In genomic region chr5:8422157-8422931, GRCm38 (mm10) we compare ENCODE assay signal across 8 mouse cellular contexts. TPM values are rescaled to one million over a fixed set of nuclear protein-coding genes. Genes with fewer than 3 reads are reported as not detected.
DNase-seq lines count a peak whose midpoint lies in the region; ATAC-seq and TF ChIP-seq lines count a peak whose summit lies in the region.

TSS of gene Dbf4 (minus strand) at chr5:8422716.
TSS of gene Slc25a40 (plus strand) at chr5:8422850.

- TF ChIP-seq CTCF in intestine, postnatal 0 days (IDR thresholded peaks at IDR 0.05; ENCODE audit: low read depth) = no peak

- peak within 1 kb of the TSS; percentile 95 for H3K27ac ChIP-seq in embryonic facial prominence, embryonic 10.5 days (replicated peaks)
- peak within 1 kb of the TSS; percentile 85 for H3K27ac ChIP-seq in intestine, postnatal 0 days (ENCODE audit: low read depth, low read length)
- peak within 1 kb of the TSS; percentile 45 for H3K27ac ChIP-seq in midbrain, embryonic 11.5 days (ENCODE audit: low read depth, low read length)

- H3K4me1 ChIP-seq in embryonic facial prominence, embryonic 10.5 days = peaks cover 16% of the 10 kb centered on the region
- peaks cover 9% of the 10 kb centered on the region; the same call in 1 of the 2 replicates for H3K4me1 ChIP-seq in intestine, postnatal 0 days (replicated peaks; ENCODE audit: control insufficient read depth, insufficient read depth, low read length)
- no peaks in the 10 kb centered on the region; the same call in 1 of the 2 replicates for H3K4me1 ChIP-seq in midbrain, embryonic 11.5 days (ENCODE audit: control insufficient read depth, insufficient read depth, low read length)

- ATAC-seq in granulocyte monocyte progenitor cell, adult 5-6 weeks (replicated peaks; ENCODE audit: poor library complexity, severe bottlenecking) = peak; percentile 94
- ATAC-seq in intestine, postnatal 0 days = peak; percentile 99
- ATAC-seq in midbrain, embryonic 11.5 days (ENCODE audit: low FRiP score) = peak; percentile 97

- H3K4me3 ChIP-seq in embryonic facial prominence, embryonic 10.5 days = peak within 1 kb of the TSS; percentile 77
- H3K4me3 ChIP-seq in intestine, postnatal 0 days (ENCODE audit: low read depth, low read length) = peak within 1 kb of the TSS; percentile 83
- peak within 1 kb of the TSS; percentile 77 for H3K4me3 ChIP-seq in midbrain, embryonic 11.5 days (ENCODE audit: low read depth, low read length)

- intact Hi-C loops in left cerebral cortex, postnatal 4 days (cut with DNase I) = loop anchor here (10.0 kb wide), 1 partner anchor 258 kb away; no protein-coding TSS in a partner anchor

- no peaks in the 10 kb centered on the region for H3K9me3 ChIP-seq in embryonic facial prominence, embryonic 10.5 days
- no peaks in the 10 kb centered on the region for H3K9me3 ChIP-seq in intestine, postnatal 0 days (ENCODE audit: control insufficient read depth)
- no peaks in the 10 kb centered on the region for H3K9me3 ChIP-seq in midbrain, embryonic 11.5 days (ENCODE audit: control insufficient read depth, low read length)

- WGBS in embryonic facial prominence, embryonic 10.5 days = under 1% methylated on average over 93 of the region's 93 CpGs
- under 1% methylated on average over 93 of the region's 93 CpGs for WGBS in intestine, postnatal 0 days
- under 1% methylated on average over 79 of the region's 93 CpGs for WGBS in midbrain, embryonic 11.5 days

- H3K9ac ChIP-seq in intestine, postnatal 0 days (ENCODE audit: low read depth, low read length) = peak within 1 kb of the TSS; percentile 89
- H3K9ac ChIP-seq in midbrain, embryonic 11.5 days (ENCODE audit: low read length) = peak within 1 kb of the TSS; percentile 96

- no peaks in the 10 kb centered on the region for H3K27me3 ChIP-seq in embryonic facial prominence, embryonic 10.5 days (replicated peaks; ENCODE audit: low read depth, poor library complexity, severe bottlenecking)
- H3K27me3 ChIP-seq in intestine, postnatal 0 days (replicated peaks; ENCODE audit: control insufficient read depth, insufficient read depth, low read length) = no peaks in the 10 kb centered on the region
- H3K27me3 ChIP-seq in midbrain, embryonic 11.5 days (ENCODE audit: control insufficient read depth, insufficient read depth, low read length) = no peaks in the 10 kb centered on the region

- H3K4me2 ChIP-seq in intestine, postnatal 0 days (replicated peaks; ENCODE audit: low read depth) = peak within 1 kb of the TSS; percentile 96
- H3K4me2 ChIP-seq in midbrain, embryonic 11.5 days = peak within 1 kb of the TSS; percentile 62

- peaks cover 38% of the 10 kb centered on the region for H3K36me3 ChIP-seq in embryonic facial prominence, embryonic 10.5 days (replicated peaks)
- H3K36me3 ChIP-seq in intestine, postnatal 0 days (ENCODE audit: control insufficient read depth, insufficient read depth) = peaks cover 5% of the 10 kb centered on the region; the same call in 1 of the 2 replicates
- peaks cover 2% of the 10 kb centered on the region; the same call in 1 of the 2 replicates for H3K36me3 ChIP-seq in midbrain, embryonic 11.5 days (ENCODE audit: control insufficient read depth, insufficient read depth, low read length)

- DNase-seq in adrenal gland, postnatal 14 days = peak; percentile 97
- DNase-seq in embryonic facial prominence, embryonic 10.5 days (ENCODE audit: low spot score) = peak; percentile 94
- peak; percentile 93 for DNase-seq in left cerebral cortex, postnatal 4 days
- DNase-seq in midbrain, embryonic 11.5 days (ENCODE audit: low spot score, missing footprints) = peak; percentile 99
- peak; percentile 89 for DNase-seq in right cerebral cortex, postnatal 4 days
- DNase-seq in yolk sac, embryonic 10.5 days (ENCODE audit: low spot score) = peak; percentile 89

RNA-seq across cellular contexts. Expression of gene Dbf4, which starts in this region (rescaled TPM):
- 11.8 and 12.9 TPM in 2 replicates for total RNA-seq in adrenal gland, postnatal 14 days (2021)
- polyA plus RNA-seq in embryonic facial prominence, embryonic 10.5 days (2016; fragmentation: Nextera tagmentation; extraction: Ambion mirVana) = 60.8 and 65.3 TPM in 2 replicates
- total RNA-seq in granulocyte monocyte progenitor cell, adult 5-6 weeks (2014; fragmentation: Nextera tagmentation) = 36.1 and 51.2 TPM in 2 replicates
- 78.3 and 91.5 TPM in 2 replicates for total RNA-seq in granulocyte monocyte progenitor cell, adult 5-6 weeks (2017)
- polyA plus RNA-seq in intestine, postnatal 0 days (2015; fragmentation: Nextera tagmentation; extraction: Ambion mirVana) = 11.1 and 11.6 TPM in 2 replicates
- total RNA-seq in left cerebral cortex, postnatal 4 days (2021) = 10 to 100 TPM; 10.1 to 11.6 TPM
- polyA plus RNA-seq in midbrain, embryonic 11.5 days (2014; fragmentation: Nextera tagmentation; extraction: Ambion mirVana) = 79.2 and 83.7 TPM in 2 replicates

RNA-seq across cellular contexts. Expression of gene Slc25a40, which starts in this region (rescaled TPM):
- total RNA-seq in adrenal gland, postnatal 14 days (2021) = 10.6 and 11.4 TPM in 2 replicates
- polyA plus RNA-seq in embryonic facial prominence, embryonic 10.5 days (2016; fragmentation: Nextera tagmentation; extraction: Ambion mirVana) = 9.1 and 9.5 TPM in 2 replicates
- 16.3 and 31.2 TPM in 2 replicates for total RNA-seq in granulocyte monocyte progenitor cell, adult 5-6 weeks (2014; fragmentation: Nextera tagmentation)
- 5.1 and 7.3 TPM in 2 replicates for total RNA-seq in granulocyte monocyte progenitor cell, adult 5-6 weeks (2017)
- 6.3 and 7.2 TPM in 2 replicates for polyA plus RNA-seq in intestine, postnatal 0 days (2015; fragmentation: Nextera tagmentation; extraction: Ambion mirVana)
- 10 to 100 TPM; 14.9 to 16.3 TPM for total RNA-seq in left cerebral cortex, postnatal 4 days (2021)
- polyA plus RNA-seq in midbrain, embryonic 11.5 days (2014; fragmentation: Nextera tagmentation; extraction: Ambion mirVana) = 7.9 and 10.3 TPM in 2 replicates

Comparison
In these comparisons a context has a peak if more than half of its experiments do, and no peak if none do; other contexts are left out.
1. Peak in every context shown above with its lines: DNase-seq, ATAC-seq, H3K4me3 ChIP-seq and H3K27ac ChIP-seq.
2. H3K27ac ChIP-seq: peak in every context shown above with its lines; median percentile 95 in embryonic facial prominence, embryonic 10.5 days; 85 in intestine, postnatal 0 days; 45 in midbrain, embryonic 11.5 days.